Mouse (Mus musculus) megakaryocyte, adult 5-6 weeks (primary cell): ENCODE results near the gene Usp9y. TPM values are rescaled to one million over a fixed set of nuclear protein-coding genes. Genes with fewer than 3 reads are reported as not detected.

ENCODE experiments used
- ATAC-seq: 2 replicates; pipeline ENCODE4 v1.8.0; 2016; ENCODE audit warnings: mild to moderate bottlenecking, inconsistent platforms; ENCODE audit not compliant: poor library complexity, severe bottlenecking
- total RNA-seq, 2 experiments: library from RNA; stranded (forward) in 1 of 2; stranded (reverse) in 1 of 2; fragments of 153-499, 151-499 nt in 1 of 2; fragments of 221-1000, 200-1000 nt in 1 of 2; gene quantifications; 2 replicates each; pipeline versions ENCODE4 v1.2.3 to v1.2.4; 2015 to 2017

Gene Usp9y
- not detected in 2 replicates for total RNA-seq (2015)
- not detected in 2 replicates for total RNA-seq (2017)

- no peak for ATAC-seq
These were observed at the start of gene Usp9y for GRCm38 (mm10) chrY:1459682-1460081. Gene Usp9y (minus strand): TSS chrY:1459782.

- ATAC-seq = peak; percentile 92
These were observed 165.9 kb downstream of the Usp9y start for GRCm38 (mm10) chrY:1293708-1294107.

- peak; percentile 98 for ATAC-seq
These were observed 173.3 kb downstream of the Usp9y start, which contains the start of gene Ddx3y for GRCm38 (mm10) chrY:1286171-1286795. Gene Ddx3y (minus strand): TSS chrY:1286629.

GRCm38 (mm10) chrY:1285735-1286134, 173.8 kb downstream of the Usp9y start:
- ATAC-seq = peak; percentile 62

Other genes with a start within 250 kb of the Usp9y start
- 13.3 and 20.3 TPM in 2 replicates for gene Uty, start 214.0 kb downstream of the Usp9y start, total RNA-seq (2015)
- gene Uty, start 214.0 kb downstream of the Usp9y start, total RNA-seq (2017) = 18.4 and 21.5 TPM in 2 replicates
- gene Ddx3y, start 173.2 kb downstream of the Usp9y start, total RNA-seq (2015) = 31.2 and 31.3 TPM in 2 replicates
- gene Ddx3y, start 173.2 kb downstream of the Usp9y start, total RNA-seq (2017) = 47.1 and 54.8 TPM in 2 replicates